ENCODE assay signal across 17 mouse cellular contexts in the genomic region with DNA sequence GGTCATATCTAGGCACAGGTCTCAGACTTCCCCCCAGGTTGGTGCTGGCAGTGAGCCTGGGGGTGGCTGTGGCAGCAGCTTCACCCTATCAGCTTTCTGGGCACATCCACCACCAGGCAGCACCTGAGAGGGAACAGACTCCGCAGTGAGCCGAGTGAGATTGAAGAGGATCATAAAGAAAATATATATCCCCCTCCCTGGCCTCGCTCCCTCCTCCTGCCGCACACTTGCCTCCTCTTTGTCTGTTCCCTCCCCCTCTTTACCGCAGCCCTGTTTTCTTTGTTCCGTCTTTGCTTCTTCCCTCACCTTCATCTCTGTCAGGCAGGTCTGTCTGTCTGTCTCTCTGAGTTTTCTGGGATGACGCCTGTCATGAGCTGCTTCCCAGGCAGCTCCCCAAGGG. TPM values are rescaled to one million over a fixed set of nuclear protein-coding genes. Genes with fewer than 3 reads are reported as not detected.
DNase-seq lines count a peak whose midpoint lies in the region; ATAC-seq and TF ChIP-seq lines count a peak whose summit lies in the region.
"Had no signal": no experiment of that assay in that cellular context is flagged by ENCODE, and none has a peak within 500 bp of the region (broad histone marks: within the 10 kb centered on the region; RNA-seq: fewer than 3 reads in every experiment).

No protein-coding gene starts in this region.

- H3K27me3 ChIP-seq in forebrain, embryonic 15.5 days = peaks cover 3% of the 10 kb centered on the region
- H3K27me3 ChIP-seq in forebrain, embryonic 10.5 days (ENCODE audit: poor library complexity, severe bottlenecking) = peaks cover 90% of the 10 kb centered on the region
- peaks cover 8% of the 10 kb centered on the region for H3K27me3 ChIP-seq in forebrain, embryonic 16.5 days (replicated peaks; ENCODE audit: control insufficient read depth, insufficient read depth, low read length)
- H3K27me3 ChIP-seq in hindbrain, postnatal 0 days (ENCODE audit: insufficient read depth, low read length) = 0 out of 2 replicates have a peak, but pooled peaks cover 3% of the 10 kb centered on the region
- H3K27me3 ChIP-seq in midbrain, postnatal 0 days (ENCODE audit: insufficient read depth, low read length) = peaks cover 2% of the 10 kb centered on the region; the same call in 1 of the 2 replicates

- DNase-seq in forebrain, embryonic 10.5 days (ENCODE audit: extremely low spot score, low spot score) = no peak
- DNase-seq in hindbrain, postnatal 0 days (ENCODE audit: low spot score) = no peak
- no peak for DNase-seq in midbrain, postnatal 0 days (ENCODE audit: low spot score)
- no peak for DNase-seq in Muller cell, postnatal 12 days (ENCODE audit: inconsistent ontology term)
- DNase-seq in spleen, postnatal 36 days (ENCODE audit: low spot score in 2 of 2) = no peak
- DNase-seq in left cerebral cortex, adult 2 months (ENCODE audit: extremely low spot score in 1 of 2, low spot score in 2 of 2) = no peak
- DNase-seq: adrenal gland, adult 2 months; cerebellum, adult 11 months; cerebellum, postnatal 25 days; gastrocnemius, postnatal 25 days; kidney, adult 9 months; liver; liver, postnatal 0 days; thymus, postnatal 4 days had no signal

- no peaks in the 10 kb centered on the region for H3K9me3 ChIP-seq in forebrain, embryonic 15.5 days
- H3K9me3 ChIP-seq in forebrain, embryonic 10.5 days = no peaks in the 10 kb centered on the region
- H3K9me3 ChIP-seq in forebrain, embryonic 16.5 days (ENCODE audit: control insufficient read depth, low read length) = no peaks in the 10 kb centered on the region
- H3K9me3 ChIP-seq in hindbrain, postnatal 0 days (ENCODE audit: low read length) = no peaks in the 10 kb centered on the region
- no peaks in the 10 kb centered on the region for H3K9me3 ChIP-seq in midbrain, postnatal 0 days (ENCODE audit: low read length)

- H3K36me3 ChIP-seq in forebrain, embryonic 15.5 days = no peaks in the 10 kb centered on the region
- H3K36me3 ChIP-seq in forebrain, embryonic 10.5 days (replicated peaks) = no peaks in the 10 kb centered on the region
- H3K36me3 ChIP-seq in forebrain, embryonic 16.5 days (ENCODE audit: control insufficient read depth, insufficient read depth) = no peaks in the 10 kb centered on the region
- H3K36me3 ChIP-seq in hindbrain, postnatal 0 days (ENCODE audit: insufficient read depth, low read length) = no peaks in the 10 kb centered on the region
- no peaks in the 10 kb centered on the region for H3K36me3 ChIP-seq in midbrain, postnatal 0 days (ENCODE audit: insufficient read depth, low read length)

- no peak overlapping the region for H3K4me2 ChIP-seq in forebrain, embryonic 15.5 days (replicated peaks)
- no peak overlapping the region for H3K4me2 ChIP-seq in forebrain, embryonic 16.5 days (ENCODE audit: low read length)
- no peak overlapping the region for H3K4me2 ChIP-seq in hindbrain, postnatal 0 days (ENCODE audit: low read depth, low read length)
- no peak overlapping the region for H3K4me2 ChIP-seq in midbrain, postnatal 0 days (ENCODE audit: low read depth, low read length, poor library complexity, severe bottlenecking)

- no peak overlapping the region for H3K4me3 ChIP-seq in forebrain, embryonic 15.5 days
- H3K4me3 ChIP-seq in forebrain, embryonic 10.5 days = no peak overlapping the region
- no peak overlapping the region for H3K4me3 ChIP-seq in forebrain, embryonic 16.5 days (replicated peaks; ENCODE audit: low read length)
- no peak overlapping the region for H3K4me3 ChIP-seq in hindbrain, postnatal 0 days (ENCODE audit: low read length)
- no peak overlapping the region for H3K4me3 ChIP-seq in midbrain, postnatal 0 days (ENCODE audit: low read depth, low read length)
- H3K4me3 ChIP-seq in left cerebral cortex, adult 2 months = no peak overlapping the region

- 47% methylated on average over 7 of the region's 7 CpGs for WGBS in forebrain, embryonic 15.5 days
- WGBS in forebrain, embryonic 10.5 days = 66% methylated on average over 7 of the region's 7 CpGs
- WGBS in forebrain, embryonic 16.5 days = 44% methylated on average over 7 of the region's 7 CpGs
- WGBS in hindbrain, postnatal 0 days = 48% methylated on average over 7 of the region's 7 CpGs
- 47% methylated on average over 7 of the region's 7 CpGs for WGBS in midbrain, postnatal 0 days

- H3K4me1 ChIP-seq in forebrain, embryonic 15.5 days = peaks cover 14% of the 10 kb centered on the region; the same call in 1 of the 2 replicates
- peaks cover 23% of the 10 kb centered on the region for H3K4me1 ChIP-seq in forebrain, embryonic 10.5 days
- H3K4me1 ChIP-seq in forebrain, embryonic 16.5 days (replicated peaks; ENCODE audit: control insufficient read depth, insufficient read depth, low read length) = peaks cover 4% of the 10 kb centered on the region
- H3K4me1 ChIP-seq in hindbrain, postnatal 0 days (ENCODE audit: insufficient read depth, low read length) = 0 out of 2 replicates have a peak, but pooled peaks cover 6% of the 10 kb centered on the region
- 0 out of 2 replicates have a peak, but pooled peaks cover 6% of the 10 kb centered on the region for H3K4me1 ChIP-seq in midbrain, postnatal 0 days (ENCODE audit: insufficient read depth, low read length)

- peak overlapping the region; percentile 19; the same call in 1 of the 2 replicates for H3K27ac ChIP-seq in forebrain, embryonic 15.5 days (replicated peaks)
- H3K27ac ChIP-seq in forebrain, embryonic 10.5 days = no peak overlapping the region
- H3K27ac ChIP-seq in forebrain, embryonic 16.5 days (ENCODE audit: low read length) = no peak overlapping the region
- H3K27ac ChIP-seq in hindbrain, postnatal 0 days = no peak overlapping the region
- peak overlapping the region; percentile 57; the same call in 1 of the 2 replicates for H3K27ac ChIP-seq in midbrain, postnatal 0 days (ENCODE audit: low read depth, low read length)
- no peak overlapping the region for H3K27ac ChIP-seq in left cerebral cortex, adult 2 months

- 0 out of 2 replicates have a peak overlapping the region, but pooled peaks have one; percentile 3 for H3K9ac ChIP-seq in forebrain, embryonic 15.5 days (replicated peaks)
- H3K9ac ChIP-seq in forebrain, embryonic 16.5 days (replicated peaks; ENCODE audit: low read depth, low read length) = peak overlapping the region; percentile 30
- no peak overlapping the region for H3K9ac ChIP-seq in hindbrain, postnatal 0 days (replicated peaks; ENCODE audit: low read length)
- no peak overlapping the region; the same call in 1 of the 2 replicates for H3K9ac ChIP-seq in midbrain, postnatal 0 days (replicated peaks; ENCODE audit: low read length, poor library complexity, severe bottlenecking)
- H3K9ac ChIP-seq: liver, postnatal 0 days had no signal

- no peak for TF ChIP-seq CTCF in hindbrain, postnatal 0 days (IDR thresholded peaks at IDR 0.05; ENCODE audit: low read depth)
- no peak for TF ChIP-seq CTCF in midbrain, postnatal 0 days (IDR thresholded peaks at IDR 0.05)
- TF ChIP-seq CTCF in left cerebral cortex, adult 2 months (IDR thresholded peaks at IDR 0.05) = no peak

- ATAC-seq in forebrain, embryonic 15.5 days (replicated peaks) = no peak
- ATAC-seq in forebrain, embryonic 16.5 days = 0 out of 2 replicates have a peak, but pooled peaks have one; percentile 24
- peak; percentile 36; the same call in 1 of the 2 replicates for ATAC-seq in hindbrain, postnatal 0 days
- peak; percentile 42; the same call in 1 of the 2 replicates for ATAC-seq in midbrain, postnatal 0 days (ENCODE audit: low FRiP score)
- ATAC-seq: inflammation-experienced regulatory T-cells, adult 6 months; liver, postnatal 0 days had no signal

- intact Hi-C loops in left cerebral cortex, adult 2 months (cut with DNase I) = no loop called here

RNA-seq across cellular contexts. Expression of gene Calcoco1, which starts 32.4 kb away (rescaled TPM):
- polyA plus RNA-seq in forebrain, embryonic 15.5 days (2015; fragmentation: Nextera tagmentation; extraction: Ambion mirVana) = 72.1 and 74.5 TPM in 2 replicates
- polyA plus RNA-seq in forebrain, embryonic 10.5 days (2016; fragmentation: Nextera tagmentation; extraction: Ambion mirVana) = 21.9 and 24.0 TPM in 2 replicates
- polyA plus RNA-seq in forebrain, embryonic 16.5 days (2015; fragmentation: Nextera tagmentation; extraction: Ambion mirVana) = 80.6 and 87.7 TPM in 2 replicates
- total RNA-seq in hindbrain, postnatal 0 days (2014; rRNA removed) = 26.6 and 32.4 TPM in 2 replicates
- 29.8 and 30.3 TPM in 2 replicates for polyA plus RNA-seq in hindbrain, postnatal 0 days (2015; fragmentation: Nextera tagmentation; extraction: Ambion mirVana)
- 34.4 and 34.7 TPM in 2 replicates for total RNA-seq in midbrain, postnatal 0 days (2014; rRNA removed)
- 27.1 and 27.2 TPM in 2 replicates for polyA plus RNA-seq in midbrain, postnatal 0 days (2015; fragmentation: Nextera tagmentation; extraction: Ambion mirVana)
- 10 to 100 TPM; 79.8 to 85.7 TPM for total RNA-seq in left cerebral cortex, adult 2 months (2021)

Comparison
In these comparisons a context has a peak if more than half of its experiments do, and no peak if none do; other contexts are left out.
1. H3K27ac ChIP-seq: peak in forebrain, embryonic 15.5 days (single experiment) and midbrain, postnatal 0 days (single experiment); none in forebrain, embryonic 10.5 days (single experiment), forebrain, embryonic 16.5 days (single experiment), hindbrain, postnatal 0 days (single experiment) and left cerebral cortex, adult 2 months (single experiment).
2. H3K9ac ChIP-seq: peak in forebrain, embryonic 15.5 days (single experiment) and forebrain, embryonic 16.5 days (single experiment); none in hindbrain, postnatal 0 days (single experiment) and midbrain, postnatal 0 days (single experiment).